Mouse (Mus musculus) limb, embryonic 12.5 days (tissue): ENCODE measurements at regions not wholly inside any gene's neighbourhood (a gene's known extent, or its start where the extent isn't known, plus 50 kb on each side); places are given as distances from the start of the nearest gene placed in this dataset.

Experiments
- ATAC-seq: fragments of 200-750 bp; cut with Nextera tagmentation; 2 replicates; pipeline ENCODE4 v1.8.0; 2017; ENCODE audit warnings: low read depth, moderate TSS enrichment; ENCODE audit not compliant: insufficient number of reproducible peaks, insufficient read depth, low FRiP score, low TSS enrichment
- H3K27ac ChIP-seq: fragments of 300-500 bp; sonication (generic); 2 replicates; pipeline ENCODE4 v1.5.1; 2016; ENCODE audit warnings: mild to moderate bottlenecking, moderate library complexity
- H3K27me3 ChIP-seq: fragments of 300-500 bp; sonication (generic); 2 replicates; pipeline ENCODE4 v1.6.1; 2016; ENCODE audit warnings: mild to moderate bottlenecking, moderate library complexity
- H3K36me3 ChIP-seq: fragments of 300-500 bp; sonication (generic); 2 replicates; pipeline ENCODE4 v1.6.1; 2016; ENCODE audit warnings: mild to moderate bottlenecking, moderate library complexity
- H3K4me1 ChIP-seq: fragments of 300-500 bp; sonication (generic); replicated peaks from 2 replicates; pipeline ENCODE4 v1.6.1; 2016
- H3K4me2 ChIP-seq: fragments of 300-500 bp; sonication (generic); 2 replicates; pipeline ENCODE4 v1.6.1; 2016; ENCODE audit warnings: mild to moderate bottlenecking, moderate library complexity
- H3K4me3 ChIP-seq: fragments of 300-500 bp; sonication (generic); replicated peaks from 2 replicates; pipeline ENCODE4 v1.5.1; 2016; ENCODE audit warnings: mild to moderate bottlenecking
- H3K9ac ChIP-seq: fragments of 300-500 bp; sonication (generic); replicated peaks from 2 replicates; pipeline ENCODE4 v1.6.1; 2016; ENCODE audit warnings: mild to moderate bottlenecking, moderate library complexity
- H3K9me3 ChIP-seq: fragments of 300-500 bp; sonication (generic); 2 replicates; pipeline ENCODE4 v1.6.1; 2016; ENCODE audit warnings: mild to moderate bottlenecking, moderate library complexity
- WGBS: fragments of 180-500 bp; shearing (Covaris S2); methylation state at CpG from one replicate; pipeline ENCODE4 v1.1.7; 2016; 5-methylcytosine and 5-hydroxymethylcytosine counted together

- Histone ChIP-seq H3K36me3 (no peaks in the 10 kb centered on the region), H3K9me3 (no peaks in the 10 kb centered on the region), H3K27me3 (no peaks in the 10 kb centered on the region), H3K9ac (no peak overlapping the region), H3K4me3 (no peak overlapping the region), H3K4me2 (no peak overlapping the region), H3K4me1 (no peaks in the 10 kb centered on the region), H3K27ac (no peak overlapping the region)
- no peak for ATAC-seq
- 79% methylated on average over 3 of the region's 3 CpGs for WGBS
These were observed 152.3 kb downstream of the Dkk2 start for GRCm38 (mm10) chr3:132237344-132237743.

GRCm38 (mm10) chr3:132257834-132258233 is 172.7 kb downstream of the Dkk2 start:
- no peak overlapping the region for H3K9ac ChIP-seq
- peaks cover 5% of the 10 kb centered on the region; the same call in 1 of the 2 replicates for H3K9me3 ChIP-seq
- no peaks in the 10 kb centered on the region for H3K36me3 ChIP-seq
- H3K4me2 ChIP-seq: no peak overlapping the region
- H3K27ac ChIP-seq: no peak overlapping the region
- no peak overlapping the region for H3K4me3 ChIP-seq
- no peaks in the 10 kb centered on the region for H3K4me1 ChIP-seq
- WGBS: 86% methylated on average over 1 of the region's 1 CpGs
- no peaks in the 10 kb centered on the region for H3K27me3 ChIP-seq
- ATAC-seq: no peak

GRCm38 (mm10) chr3:132269641-132270040 is 184.5 kb downstream of the Dkk2 start:
- H3K9me3 ChIP-seq: no peaks in the 10 kb centered on the region
- H3K27ac ChIP-seq: no peak overlapping the region
- H3K4me1 ChIP-seq: 0 out of 2 replicates have a peak, but pooled peaks cover 4% of the 10 kb centered on the region
- H3K27me3 ChIP-seq: no peaks in the 10 kb centered on the region
- ATAC-seq: no peak
- WGBS: 77% methylated on average over 1 of the region's 1 CpGs
- no peaks in the 10 kb centered on the region for H3K36me3 ChIP-seq
- no peak overlapping the region for H3K4me3 ChIP-seq
- H3K4me2 ChIP-seq: no peak overlapping the region
- H3K9ac ChIP-seq: no peak overlapping the region

- Histone ChIP-seq H3K36me3 (no peaks in the 10 kb centered on the region), H3K4me3 (no peak overlapping the region), H3K9me3 (no peaks in the 10 kb centered on the region), H3K4me1 (no peaks in the 10 kb centered on the region), H3K4me2 (no peak overlapping the region), H3K9ac (no peak overlapping the region), H3K27me3 (no peaks in the 10 kb centered on the region), H3K27ac (no peak overlapping the region)
- 82% methylated on average over 10 of the region's 10 CpGs for WGBS
- no peak for ATAC-seq
These were observed 189.7 kb downstream of the Dkk2 start for GRCm38 (mm10) chr3:132274786-132275185.

- Histone ChIP-seq H3K4me3 (no peak overlapping the region), H3K36me3 (no peaks in the 10 kb centered on the region), H3K27me3 (no peaks in the 10 kb centered on the region), H3K9ac (no peak overlapping the region), H3K4me2 (no peak overlapping the region), H3K4me1 (no peaks in the 10 kb centered on the region), H3K9me3 (no peaks in the 10 kb centered on the region), H3K27ac (no peak overlapping the region)
- ATAC-seq: no peak
- WGBS: 57% methylated on average over 1 of the region's 1 CpGs
These were observed 192.7 kb downstream of the Dkk2 start for GRCm38 (mm10) chr3:132277771-132278170.

- H3K27me3 ChIP-seq: no peaks in the 10 kb centered on the region
- no peak overlapping the region for H3K27ac ChIP-seq
- no peaks in the 10 kb centered on the region for H3K36me3 ChIP-seq
- no peak overlapping the region for H3K9ac ChIP-seq
- no peak overlapping the region for H3K4me3 ChIP-seq
- H3K9me3 ChIP-seq: no peaks in the 10 kb centered on the region
- no peak overlapping the region for H3K4me2 ChIP-seq
- ATAC-seq: no peak
- H3K4me1 ChIP-seq: no peaks in the 10 kb centered on the region
- WGBS: 11% methylated on average over 3 of the region's 3 CpGs
These were observed 202.6 kb downstream of the Dkk2 start for GRCm38 (mm10) chr3:132287714-132288113.

GRCm38 (mm10) chr3:132326961-132327360 is 241.9 kb downstream of the Dkk2 start:
- Histone ChIP-seq H3K36me3 (no peaks in the 10 kb centered on the region), H3K4me1 (peaks cover 2% of the 10 kb centered on the region; the same call in 1 of the 2 replicates), H3K27ac (no peak overlapping the region), H3K4me3 (no peak overlapping the region), H3K27me3 (no peaks in the 10 kb centered on the region), H3K9me3 (no peaks in the 10 kb centered on the region), H3K4me2 (no peak overlapping the region), H3K9ac (no peak overlapping the region)
- WGBS: 54% methylated on average over 4 of the region's 4 CpGs
- ATAC-seq: no peak

- Histone ChIP-seq H3K9me3 (no peaks in the 10 kb centered on the region), H3K9ac (no peak overlapping the region), H3K36me3 (no peaks in the 10 kb centered on the region), H3K4me2 (no peak overlapping the region), H3K27me3 (no peaks in the 10 kb centered on the region), H3K4me3 (no peak overlapping the region), H3K4me1 (0 out of 2 replicates have a peak, but pooled peaks cover 7% of the 10 kb centered on the region), H3K27ac (peak overlapping the region; percentile 59; the same call in 1 of the 2 replicates)
- ATAC-seq: no peak
- 29% methylated on average over 3 of the region's 3 CpGs for WGBS
These were observed 258.5 kb downstream of the Dkk2 start for GRCm38 (mm10) chr3:132343625-132344024.

- no peak for ATAC-seq
- no peak overlapping the region for H3K9ac ChIP-seq
- H3K9me3 ChIP-seq: no peaks in the 10 kb centered on the region
- H3K4me2 ChIP-seq: no peak overlapping the region
- no peaks in the 10 kb centered on the region for H3K36me3 ChIP-seq
- H3K4me3 ChIP-seq: no peak overlapping the region
- H3K27me3 ChIP-seq: no peaks in the 10 kb centered on the region
- H3K4me1 ChIP-seq: 0 out of 2 replicates have a peak, but pooled peaks cover 7% of the 10 kb centered on the region
- 83% methylated on average over 1 of the region's 1 CpGs for WGBS
- H3K27ac ChIP-seq: no peak overlapping the region
These were observed 260.8 kb downstream of the Dkk2 start for GRCm38 (mm10) chr3:132345856-132346255.

- WGBS: 64% methylated on average over 1 of the region's 1 CpGs
- no peak for ATAC-seq
- H3K4me2 ChIP-seq: no peak overlapping the region
- no peaks in the 10 kb centered on the region for H3K27me3 ChIP-seq
- H3K4me3 ChIP-seq: no peak overlapping the region
- H3K36me3 ChIP-seq: no peaks in the 10 kb centered on the region
- H3K9ac ChIP-seq: no peak overlapping the region
- H3K27ac ChIP-seq: no peak overlapping the region
- H3K9me3 ChIP-seq: no peaks in the 10 kb centered on the region
- peaks cover 6% of the 10 kb centered on the region; the same call in 1 of the 2 replicates for H3K4me1 ChIP-seq
These were observed 264.5 kb downstream of the Dkk2 start for GRCm38 (mm10) chr3:132349602-132350001.

- H3K27me3 ChIP-seq: no peaks in the 10 kb centered on the region
- no peak overlapping the region for H3K27ac ChIP-seq
- H3K9ac ChIP-seq: no peak overlapping the region
- H3K4me3 ChIP-seq: no peak overlapping the region
- H3K9me3 ChIP-seq: no peaks in the 10 kb centered on the region
- H3K36me3 ChIP-seq: no peaks in the 10 kb centered on the region
- no peak for ATAC-seq
- peaks cover 6% of the 10 kb centered on the region; the same call in 1 of the 2 replicates for H3K4me1 ChIP-seq
- no peak overlapping the region for H3K4me2 ChIP-seq
- 52% methylated on average over 2 of the region's 2 CpGs for WGBS
These were observed 268.1 kb downstream of the Dkk2 start for GRCm38 (mm10) chr3:132353204-132353603.

GRCm38 (mm10) chr3:132359596-132359995 is 270.0 kb upstream of the Gimd1 start:
- no peaks in the 10 kb centered on the region for H3K27me3 ChIP-seq
- no peaks in the 10 kb centered on the region for H3K9me3 ChIP-seq
- no peak overlapping the region for H3K9ac ChIP-seq
- ATAC-seq: no peak
- no peaks in the 10 kb centered on the region for H3K4me1 ChIP-seq
- no peaks in the 10 kb centered on the region for H3K36me3 ChIP-seq
- 88% methylated on average over 3 of the region's 3 CpGs for WGBS
- H3K27ac ChIP-seq: no peak overlapping the region
- H3K4me2 ChIP-seq: no peak overlapping the region
- H3K4me3 ChIP-seq: no peak overlapping the region
